Mouse (Mus musculus): ENCODE measurements around the gene Ski.

- TF ChIP-seq EP300 (IDR thresholded peaks at IDR 0.05; ENCODE audit: insufficient read depth, low read depth, low read length) (peak; percentile 8; the same call in 1 of the 2 replicates), POLR2A (IDR thresholded peaks at IDR 0.05; ENCODE audit: insufficient read depth, low read depth, low read length) (peak; percentile 65; the same call in 1 of the 2 replicates), CTCF (IDR thresholded peaks at IDR 0.05) (no peak; the same call in 1 of the 2 replicates)
These were observed 27.4 kb upstream of the Ski start, which contains the start of gene Faap20 for GRCm38 (mm10) chr4:155249648-155250351.

Data from heart, adult 2 months (tissue).